Mouse (Mus musculus): ENCODE results near the gene A030005K14Rik.

Gene A030005K14Rik

DNA sequence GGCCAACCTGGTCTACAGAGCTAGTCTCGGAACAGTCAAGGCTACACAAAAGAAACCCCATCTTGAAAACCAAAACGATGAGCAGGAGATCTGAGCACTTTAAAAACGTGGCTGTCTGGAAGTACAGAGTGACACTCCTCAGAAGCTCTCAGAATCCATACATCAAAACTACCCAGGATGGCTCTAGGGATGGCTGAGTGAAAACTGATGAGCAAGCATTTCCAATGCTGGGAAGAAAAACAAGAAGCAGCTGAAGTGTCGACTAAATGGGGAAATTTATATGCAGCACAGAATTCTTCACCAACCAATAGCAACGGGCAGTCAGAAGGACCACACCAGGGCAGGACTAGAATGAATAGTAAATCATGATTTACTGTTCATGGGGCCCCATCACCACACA lies 24.7 kb downstream of the A030005K14Rik start:
- DNase-seq, result no peak

DNA sequence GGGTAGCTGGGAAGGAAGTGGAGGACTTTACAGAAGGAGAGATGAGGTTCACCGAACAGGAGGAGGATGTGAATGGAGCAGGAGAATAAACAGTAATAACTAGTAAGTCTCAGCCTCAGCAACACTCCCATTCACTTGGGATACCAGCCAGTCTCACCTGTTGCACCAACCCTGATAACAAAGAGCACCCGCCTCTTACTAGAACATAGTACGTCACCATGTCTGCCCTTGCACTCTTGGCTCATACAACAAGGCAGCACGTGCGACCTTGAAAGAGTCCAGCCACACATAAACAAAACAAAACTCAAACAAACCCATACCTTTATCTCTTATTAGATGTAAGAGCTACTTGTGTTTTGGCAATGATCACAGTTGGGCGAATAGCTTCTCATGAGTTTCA lies 26.7 kb downstream of the A030005K14Rik start:
- DNase-seq, result no peak

GRCm38 (mm10) chr1:83031950-83032349 lies 27.2 kb downstream of the A030005K14Rik start:
- no peak for DNase-seq

- DNase-seq, result no peak
Observed at GRCm38 (mm10) chr1:83016556-83016955, 42.6 kb downstream of the A030005K14Rik start.

GRCm38 (mm10) chr1:83015329-83015879 lies 43.8 kb downstream of the A030005K14Rik start:
- no peak for DNase-seq

DNA sequence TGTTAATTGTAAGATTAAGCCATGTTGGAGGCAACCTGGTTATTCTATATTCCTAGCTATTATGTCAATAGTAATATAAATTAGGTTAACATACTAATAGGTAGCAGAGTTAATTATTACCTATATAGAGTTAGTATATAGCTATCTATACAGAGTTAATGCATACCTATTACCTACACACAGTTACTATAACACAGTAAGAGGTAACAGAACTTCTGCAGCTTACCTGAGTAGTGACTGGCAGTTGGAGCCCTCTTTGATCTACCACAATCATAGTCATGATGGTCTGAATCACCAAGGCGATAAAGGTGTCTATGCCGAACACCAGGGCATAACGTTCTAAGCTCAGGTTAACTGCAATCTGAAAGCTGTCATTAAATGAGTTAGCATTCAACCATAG lies 44.7 kb downstream of the A030005K14Rik start:
- DNase-seq, result no peak

Measured in right cerebral cortex, adult 18-20 months (tissue).